Mouse (Mus musculus): ENCODE data around the gene Pigk.

Gene Pigk

GRCm38 (mm10) chr3:152907087-152907486, 193.2 kb downstream of the Pigk start:
- DNase-seq, result no peak

- DNase-seq, result no peak
These were observed 193.8 kb downstream of the Pigk start for GRCm38 (mm10) chr3:152907683-152908082.

- DNase-seq, result no peak
These were observed 197.7 kb downstream of the Pigk start for GRCm38 (mm10) chr3:152911578-152911977.

GRCm38 (mm10) chr3:152912216-152913101, 198.6 kb downstream of the Pigk start:
- DNase-seq, result no peak

GRCm38 (mm10) chr3:152913150-152913549, 199.2 kb downstream of the Pigk start:
- no peak for DNase-seq

GRCm38 (mm10) chr3:152913625-152914024, 199.7 kb downstream of the Pigk start:
- no peak for DNase-seq

GRCm38 (mm10) chr3:152914376-152914775, 200.5 kb downstream of the Pigk start:
- no peak for DNase-seq

- no peak for DNase-seq
These were observed 203.7 kb downstream of the Pigk start for GRCm38 (mm10) chr3:152917579-152917978.

GRCm38 (mm10) chr3:152919101-152919500, 205.2 kb downstream of the Pigk start:
- DNase-seq, result no peak

- DNase-seq, result no peak
These were observed 206.5 kb downstream of the Pigk start for GRCm38 (mm10) chr3:152920365-152920764.

GRCm38 (mm10) chr3:152923530-152923929, 209.6 kb downstream of the Pigk start:
- no peak for DNase-seq

- DNase-seq, result no peak
These were observed 211.5 kb downstream of the Pigk start for GRCm38 (mm10) chr3:152925364-152925763.

GRCm38 (mm10) chr3:152926166-152926565, 212.3 kb downstream of the Pigk start:
- no peak for DNase-seq

- no peak for DNase-seq
These were observed 214.5 kb downstream of the Pigk start for GRCm38 (mm10) chr3:152928287-152928975.

GRCm38 (mm10) chr3:152929256-152929787, 215.4 kb downstream of the Pigk start:
- no peak for DNase-seq

GRCm38 (mm10) chr3:152929788-152930281, 215.9 kb downstream of the Pigk start:
- no peak for DNase-seq

GRCm38 (mm10) chr3:152931354-152931753, 217.5 kb downstream of the Pigk start:
- no peak for DNase-seq

GRCm38 (mm10) chr3:152932096-152932495, 218.2 kb downstream of the Pigk start:
- DNase-seq, result no peak

- no peak for DNase-seq
These were observed 218.6 kb downstream of the Pigk start for GRCm38 (mm10) chr3:152932544-152932943.

GRCm38 (mm10) chr3:152933737-152934136, 219.8 kb downstream of the Pigk start:
- no peak for DNase-seq

GRCm38 (mm10) chr3:152936313-152936712, 222.4 kb downstream of the Pigk start:
- DNase-seq, result no peak

- DNase-seq, result no peak
These were observed 227.8 kb downstream of the Pigk start for GRCm38 (mm10) chr3:152941671-152942070.

- no peak for DNase-seq
These were observed 229.1 kb downstream of the Pigk start for GRCm38 (mm10) chr3:152942985-152943384.

GRCm38 (mm10) chr3:152944766-152945165, 230.9 kb downstream of the Pigk start:
- DNase-seq, result no peak

Data from right cerebral cortex, postnatal 4 days (tissue).